Mouse (Mus musculus): Measurements from ENCODE around the gene Krt27. TPM values are rescaled to one million over a fixed set of nuclear protein-coding genes. Genes with fewer than 3 reads are reported as not detected.

Gene Krt27
- polyA plus RNA-seq, 1 experiment: not detected

DNA sequence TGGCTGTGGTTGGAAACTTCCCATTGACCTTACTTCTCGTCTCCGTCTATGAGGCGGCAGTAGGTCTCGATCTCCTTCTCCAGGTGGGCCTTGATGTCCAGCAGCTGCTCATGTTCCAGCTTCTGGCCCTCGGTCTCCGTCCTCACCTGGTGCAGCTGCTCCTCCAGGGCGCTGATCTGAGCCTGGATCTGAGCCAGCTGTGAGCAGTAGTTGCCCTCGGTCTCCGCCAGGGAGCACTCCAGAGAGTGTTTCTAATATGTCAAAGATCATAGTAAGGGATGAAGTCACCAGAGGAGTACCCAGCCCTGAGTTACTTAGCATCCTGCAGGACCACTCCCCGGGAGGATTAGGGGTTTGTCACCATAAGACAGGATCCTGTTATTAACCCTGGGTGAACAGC lies 15.9 kb upstream of the Krt27 start:
- no peak for TF ChIP-seq GATA1 (IDR thresholded peaks at IDR 0.05; ENCODE audit: low read length)

DNA sequence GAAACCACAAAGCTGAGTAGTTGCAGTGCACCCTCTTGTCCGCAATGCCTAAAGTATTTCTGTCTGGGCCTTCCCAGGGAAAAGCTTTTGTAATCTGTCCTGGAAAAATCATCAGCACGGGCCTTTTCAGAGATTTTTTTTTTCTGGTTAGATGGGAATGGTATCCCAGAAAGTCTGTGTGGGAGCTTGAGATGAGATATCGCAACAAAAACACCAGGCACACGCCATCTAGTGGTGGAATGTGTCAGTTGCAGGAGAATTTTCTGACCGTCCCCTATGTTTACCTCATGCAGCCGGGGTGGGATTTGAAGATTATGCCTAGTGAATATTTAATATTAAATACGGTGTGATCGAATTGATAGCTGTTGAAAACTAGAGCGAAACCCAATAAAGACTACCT lies 13.5 kb upstream of the Krt27 start:
- TF ChIP-seq GATA1 (IDR thresholded peaks at IDR 0.05; ENCODE audit: low read length): no peak

DNA sequence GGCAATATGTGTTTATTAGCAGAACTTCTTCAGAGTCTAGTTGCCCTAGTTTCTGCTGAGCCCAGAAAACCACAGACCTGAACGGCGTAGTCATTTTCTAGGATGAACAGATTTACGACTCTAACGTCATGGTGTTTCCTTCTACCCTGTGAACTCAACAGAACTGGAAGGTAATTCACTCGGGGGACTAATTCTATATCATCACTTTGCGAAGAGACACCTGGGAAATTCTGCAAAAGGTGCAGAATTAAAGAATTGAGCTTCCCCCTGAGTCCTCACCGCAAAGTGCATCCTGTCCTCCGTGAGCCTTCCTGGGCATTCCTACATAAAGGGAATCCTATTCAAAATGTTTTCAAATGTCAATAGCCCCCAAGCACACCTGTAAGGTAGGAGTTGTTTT lies 10.5 kb upstream of the Krt27 start:
- no peak for TF ChIP-seq GATA1 (IDR thresholded peaks at IDR 0.05; ENCODE audit: low read length)

DNA sequence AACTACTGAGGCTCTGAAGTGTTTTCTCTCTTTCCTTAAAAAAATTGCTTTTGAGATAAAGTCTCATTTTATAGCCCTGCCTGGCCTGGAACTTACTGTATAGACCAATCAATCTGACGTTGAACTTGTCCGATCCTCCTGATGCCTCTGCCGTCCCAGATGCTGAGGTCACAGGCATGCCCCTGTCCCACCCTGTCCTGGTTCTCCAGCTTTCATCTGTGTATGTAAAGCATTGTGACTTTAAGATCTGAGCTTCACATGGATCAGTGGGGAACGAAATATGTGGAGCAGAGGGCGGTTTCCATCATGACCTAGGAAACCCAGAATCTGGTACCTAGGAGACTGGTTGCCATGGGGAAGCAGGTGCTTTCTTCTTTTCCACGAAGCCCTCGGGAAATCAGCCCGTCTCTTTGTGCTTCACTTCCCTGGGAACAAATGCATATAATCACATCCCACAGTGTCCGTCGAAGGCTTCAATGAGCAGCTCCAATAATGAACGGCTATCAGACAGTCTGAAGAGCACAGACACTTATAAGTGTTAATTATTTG lies 11.5 kb downstream of the Krt27 start:
- no peak for TF ChIP-seq GATA1 (IDR thresholded peaks at IDR 0.05; ENCODE audit: low read length)

DNA sequence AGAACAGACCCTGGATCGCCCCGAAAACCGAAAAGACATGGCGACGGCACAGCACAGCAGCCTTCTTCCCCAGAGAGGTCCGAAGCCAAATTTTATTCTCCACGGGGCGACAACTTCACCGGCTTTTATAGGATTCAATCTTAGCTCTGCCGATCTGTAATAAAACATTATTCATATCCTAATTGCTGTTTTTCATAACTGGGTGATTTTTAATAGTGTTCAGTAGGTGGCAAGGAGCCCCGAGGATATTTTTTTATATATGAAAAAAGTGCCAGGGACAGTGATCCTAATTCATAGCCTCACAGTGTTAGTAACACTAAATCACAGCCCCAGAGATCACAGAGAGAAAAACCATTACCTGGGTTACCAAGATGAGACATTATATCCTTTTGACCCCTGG lies 13.0 kb downstream of the Krt27 start, which contains the start of gene Krt26:
TSS of gene Krt26 (minus strand) at position 101 of the 400 bp plus-strand sequence.
- no peak for TF ChIP-seq GATA1 (IDR thresholded peaks at IDR 0.05; ENCODE audit: low read length)

DNA sequence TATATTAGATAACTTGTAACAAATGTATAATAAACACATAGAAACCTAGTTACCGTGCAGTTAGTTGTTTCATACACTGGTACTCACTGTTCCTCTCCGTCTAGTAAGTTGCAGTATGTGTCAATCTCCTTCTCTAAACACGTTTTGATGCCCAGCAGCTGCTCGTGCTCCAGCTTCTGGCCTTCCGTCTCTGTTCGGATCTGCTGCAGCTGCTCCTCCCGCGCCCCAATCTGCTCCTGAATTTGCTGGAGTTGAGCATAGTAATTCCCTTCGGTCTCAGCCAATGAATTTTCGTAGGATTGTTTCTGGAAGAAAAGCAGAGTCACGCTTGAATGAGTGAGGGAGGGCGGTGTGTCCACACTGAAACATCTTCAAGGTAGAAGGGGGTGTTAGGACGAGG lies 17.5 kb downstream of the Krt27 start:
- no peak for TF ChIP-seq GATA1 (IDR thresholded peaks at IDR 0.05; ENCODE audit: low read length)

DNA sequence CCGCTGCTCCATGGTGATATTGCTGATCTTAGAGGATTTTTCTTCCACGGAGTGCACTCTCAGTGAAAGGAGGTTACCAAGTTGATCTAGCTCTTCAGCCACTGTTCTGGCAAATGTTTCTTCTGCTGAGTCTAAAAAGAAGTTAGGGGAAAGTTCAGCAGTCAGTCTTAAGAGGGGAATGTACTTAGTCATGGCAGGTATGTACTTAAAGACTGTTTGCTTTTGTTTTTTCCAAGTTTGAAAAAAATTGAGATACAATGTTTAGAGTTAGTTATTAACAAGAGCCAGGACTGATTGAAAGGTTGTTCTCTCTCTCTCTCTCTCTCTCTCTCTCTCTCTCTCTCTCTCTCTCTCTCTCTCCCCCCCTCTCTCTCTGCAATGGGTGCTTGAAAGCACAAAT lies 21.2 kb downstream of the Krt27 start:
- no peak for TF ChIP-seq GATA1 (IDR thresholded peaks at IDR 0.05; ENCODE audit: low read length)

DNA sequence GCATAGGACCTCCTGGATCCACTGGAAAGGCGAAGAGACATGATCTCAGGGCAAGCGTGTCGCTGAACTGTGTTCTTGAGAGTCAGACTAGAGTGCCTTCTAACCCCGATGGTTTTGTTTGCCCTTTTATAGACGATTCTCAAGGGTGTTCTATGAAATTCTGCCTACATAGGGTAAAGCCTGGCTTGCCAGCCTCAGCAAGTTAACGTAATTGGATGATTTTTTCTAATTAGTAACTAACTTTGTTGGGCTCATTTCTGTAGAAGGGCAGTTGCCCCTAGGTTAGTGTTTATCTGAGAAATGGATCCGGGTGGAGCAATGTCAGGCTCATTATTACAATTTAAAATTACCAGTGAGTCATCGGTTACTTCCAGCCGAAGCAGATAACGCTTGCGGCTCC lies 28.1 kb downstream of the Krt27 start, which contains the start of gene Krt25:
TSS of gene Krt25 (minus strand) at position 101 of the 400 bp plus-strand sequence.
- no peak for TF ChIP-seq GATA1 (IDR thresholded peaks at IDR 0.05; ENCODE audit: low read length)

DNA sequence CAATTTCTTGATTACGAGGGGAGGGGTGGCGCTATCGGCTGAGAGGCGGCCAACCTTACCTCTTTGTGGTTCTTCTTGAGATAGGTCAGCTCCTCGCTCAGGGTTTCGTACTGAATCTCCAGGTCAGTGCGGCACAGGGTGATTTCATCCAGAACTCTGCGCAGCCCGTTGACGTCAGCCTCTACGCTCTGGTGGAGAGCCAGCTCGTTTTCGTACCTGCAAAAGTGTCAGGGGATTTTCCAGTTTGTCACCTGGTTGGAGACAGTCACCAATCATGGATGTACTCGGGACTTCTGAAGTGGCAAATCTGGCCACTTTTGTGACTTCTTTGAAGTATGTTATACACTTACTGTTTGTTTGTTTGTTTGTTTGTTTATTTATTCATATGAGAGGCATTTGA lies 29.8 kb downstream of the Krt27 start:
- TF ChIP-seq GATA1 (IDR thresholded peaks at IDR 0.05; ENCODE audit: low read length): no peak

DNA sequence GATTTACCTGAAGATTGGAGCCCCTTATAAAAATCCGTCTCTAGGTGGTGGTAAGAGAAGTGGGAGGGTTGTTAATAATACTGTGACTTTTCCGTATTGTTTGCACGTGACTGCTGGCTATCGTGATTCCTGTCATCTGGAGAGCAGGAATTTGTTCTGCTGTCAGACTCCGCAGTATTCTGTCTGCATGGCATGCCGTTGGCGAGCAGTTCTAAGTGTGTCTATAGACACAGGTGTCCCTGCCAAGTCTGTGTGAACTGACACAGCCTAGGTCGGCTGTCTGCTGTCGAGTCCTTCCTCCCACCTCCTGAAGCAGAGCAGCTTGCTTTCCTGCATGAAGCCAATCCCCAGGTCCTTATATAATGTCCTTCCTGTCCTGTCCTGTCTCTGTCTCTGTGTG lies 31.8 kb downstream of the Krt27 start:
- no peak for TF ChIP-seq GATA1 (IDR thresholded peaks at IDR 0.05; ENCODE audit: low read length)

DNA sequence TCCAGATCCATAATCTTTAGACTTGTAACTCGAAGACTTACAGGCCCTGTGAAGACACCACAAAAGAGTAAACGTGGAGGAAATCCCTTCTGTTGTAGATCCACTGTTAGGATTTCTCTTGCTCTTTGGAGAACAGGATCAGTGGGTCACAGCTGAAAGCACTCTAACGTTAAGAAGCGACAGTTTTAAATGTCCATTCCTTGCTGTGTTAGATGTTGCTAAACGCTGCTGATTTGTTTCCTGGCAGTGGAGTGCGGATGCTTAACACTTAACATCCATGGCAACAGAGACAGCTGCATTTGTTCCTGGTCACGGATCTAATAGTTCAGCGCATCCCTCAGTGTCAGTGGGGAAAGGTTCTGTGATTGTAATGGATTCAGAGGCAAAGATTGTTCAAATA lies 34.4 kb downstream of the Krt27 start:
- TF ChIP-seq GATA1 (IDR thresholded peaks at IDR 0.05; ENCODE audit: low read length): no peak

DNA sequence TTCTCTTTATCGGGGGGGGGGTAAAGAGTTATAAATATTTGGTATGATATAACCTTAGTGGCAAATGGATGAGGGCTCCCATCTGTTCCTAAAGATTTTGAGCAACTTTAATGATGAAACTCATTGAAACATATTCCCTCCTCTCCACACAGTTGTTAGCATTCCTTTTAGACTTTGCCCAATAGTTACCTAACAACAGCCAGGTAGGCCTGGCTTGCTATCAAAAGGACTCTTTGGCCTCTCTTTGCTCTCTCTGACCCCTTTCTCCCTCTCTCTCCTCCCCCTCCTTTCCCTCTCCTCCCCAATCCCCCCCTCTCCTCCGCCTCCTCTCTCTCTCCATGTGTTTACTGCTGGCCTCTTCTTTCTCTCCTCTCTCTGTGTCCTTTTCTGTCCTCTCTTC lies 36.3 kb downstream of the Krt27 start:
- TF ChIP-seq GATA1 (IDR thresholded peaks at IDR 0.05; ENCODE audit: low read length): no peak

DNA sequence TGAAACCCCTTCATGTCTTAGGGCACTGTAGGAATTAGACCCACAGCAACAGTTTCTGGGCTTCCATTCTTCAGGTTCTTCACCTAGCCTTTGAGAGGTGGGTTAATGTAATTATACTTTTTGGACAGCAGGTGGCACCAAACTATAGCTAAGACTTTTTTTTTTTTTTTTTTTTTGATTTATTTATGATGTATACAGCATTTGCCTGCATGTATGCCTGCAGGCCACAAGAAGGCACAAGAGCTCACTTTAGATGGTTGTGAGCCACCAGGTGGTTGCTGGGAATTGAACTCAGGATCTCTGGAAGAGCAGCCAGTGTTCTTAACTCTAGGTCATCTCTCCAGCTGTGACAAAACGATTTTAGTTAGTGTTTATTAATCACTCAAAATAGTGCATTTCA lies 40.0 kb downstream of the Krt27 start:
- TF ChIP-seq GATA1 (IDR thresholded peaks at IDR 0.05; ENCODE audit: low read length): no peak

DNA sequence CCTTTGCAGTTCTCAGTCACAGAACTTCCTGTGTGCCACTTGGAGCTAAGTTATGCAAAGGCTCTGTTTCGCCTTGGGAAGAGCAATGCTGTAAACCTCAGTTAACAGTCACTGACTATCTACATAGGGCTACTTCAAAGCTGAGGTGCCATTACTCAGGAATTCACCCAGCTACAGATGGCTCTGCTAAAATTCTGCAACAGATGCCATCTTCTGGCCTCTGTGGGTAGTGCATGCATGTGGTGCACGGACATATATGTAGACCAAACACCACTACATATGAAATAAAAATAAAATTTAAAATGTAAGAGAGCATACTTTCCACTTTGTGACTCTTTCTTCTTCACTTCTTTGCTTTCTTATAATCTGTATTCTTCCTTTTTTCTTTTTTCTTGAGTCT lies 43.3 kb downstream of the Krt27 start:
- no peak for TF ChIP-seq GATA1 (IDR thresholded peaks at IDR 0.05; ENCODE audit: low read length)

Other genes starting within 250 kb of the Krt27 start
- not detected in 2 replicates for gene Ccr7, start 196.0 kb downstream of the Krt27 start, polyA plus RNA-seq (2012)
- 478 and 523 TPM in 2 replicates for gene Smarce1, start 120.1 kb downstream of the Krt27 start, polyA plus RNA-seq (2012)
- not detected in 2 replicates for gene Krt222, start 107.0 kb downstream of the Krt27 start, polyA plus RNA-seq (2012)
- not detected in 2 replicates for gene Krt24, start 65.8 kb downstream of the Krt27 start, polyA plus RNA-seq (2012)
- gene Krt25, start 28.2 kb downstream of the Krt27 start, polyA plus RNA-seq (2012): not detected in 2 replicates
- not detected in 2 replicates for gene Krt26, start 13.1 kb downstream of the Krt27 start, polyA plus RNA-seq (2012)
- gene Krt28, start 23.8 kb upstream of the Krt27 start, polyA plus RNA-seq (2012): not detected in 2 replicates
- gene Krt10, start 38.3 kb upstream of the Krt27 start, polyA plus RNA-seq (2012): 7.4 and 9.6 TPM in 2 replicates
- 0.03 TPM in 1 of 2 replicates, not detected in the other for gene Krt12, start 71.2 kb upstream of the Krt27 start, polyA plus RNA-seq (2012)
- gene Krt20, start 87.0 kb upstream of the Krt27 start, polyA plus RNA-seq (2012): not detected in 2 replicates
- not detected in 2 replicates for gene Krt23, start 142.0 kb upstream of the Krt27 start, polyA plus RNA-seq (2012)
- gene Krt39, start 170.2 kb upstream of the Krt27 start, polyA plus RNA-seq (2012): not detected in 2 replicates
- not detected in 2 replicates for gene Krt40, start 192.1 kb upstream of the Krt27 start, polyA plus RNA-seq (2012)
- gene Krtap3-3, start 199.8 kb upstream of the Krt27 start, polyA plus RNA-seq (2012): not detected in 2 replicates
- gene Krtap3-2, start 205.7 kb upstream of the Krt27 start, polyA plus RNA-seq (2012): not detected in 2 replicates
- not detected in 2 replicates for gene Gm11939, start 208.4 kb upstream of the Krt27 start, polyA plus RNA-seq (2012)
- not detected in 2 replicates for gene Krtap3-1, start 215.5 kb upstream of the Krt27 start, polyA plus RNA-seq (2012)
- gene Krtap1-5, start 229.9 kb upstream of the Krt27 start, polyA plus RNA-seq (2012): not detected in 2 replicates
- gene Krtap1-4, start 232.6 kb upstream of the Krt27 start, polyA plus RNA-seq (2012): not detected in 2 replicates
- gene Krtap1-3, start 240.2 kb upstream of the Krt27 start, polyA plus RNA-seq (2012): not detected in 2 replicates
- not detected in 2 replicates for gene Krtap9-3, start 247.0 kb upstream of the Krt27 start, polyA plus RNA-seq (2012)